Mouse (Mus musculus): Measurements from ENCODE around the gene Msto1. TPM values are rescaled to one million over a fixed set of nuclear protein-coding genes. Genes with fewer than 3 reads are reported as not detected.

The Msto1 gene
- polyA plus RNA-seq, 1 experiment from 2014 or later: 45.6 TPM

- WGBS: 92% methylated on average over 10 of the region's 10 CpGs
- Histone ChIP-seq H3K9ac (ENCODE audit: low read depth, low read length) (no peak overlapping the region), H3K27me3 (replicated peaks; ENCODE audit: control insufficient read depth, insufficient read depth, low read length) (no peaks in the 10 kb centered on the region), H3K36me3 (ENCODE audit: control insufficient read depth, insufficient read depth, low read length) (peaks cover 2% of the 10 kb centered on the region; the same call in 1 of the 2 replicates), H3K27ac (ENCODE audit: low read length) (no peak overlapping the region), H3K4me2 (ENCODE audit: low read depth, low read length) (no peak overlapping the region), H3K4me3 (ENCODE audit: low read length) (no peak overlapping the region), H3K9me3 (ENCODE audit: control insufficient read depth, low read length) (no peaks in the 10 kb centered on the region), H3K4me1 (ENCODE audit: control insufficient read depth, insufficient read depth, low read length) (peaks cover 2% of the 10 kb centered on the region; the same call in 1 of the 2 replicates)
- no peak for ATAC-seq
Measured at GRCm38 (mm10) chr3:88942316-88942880, 28.6 kb upstream of the Msto1 start.

GRCm38 (mm10) chr3:88939749-88940148 lies 25.9 kb upstream of the Msto1 start:
- Histone ChIP-seq H3K4me1 (ENCODE audit: control insufficient read depth, insufficient read depth, low read length) (no peaks in the 10 kb centered on the region), H3K4me3 (ENCODE audit: low read length) (no peak overlapping the region), H3K27ac (ENCODE audit: low read length) (no peak overlapping the region), H3K9ac (ENCODE audit: low read depth, low read length) (no peak overlapping the region), H3K27me3 (replicated peaks; ENCODE audit: control insufficient read depth, insufficient read depth, low read length) (no peaks in the 10 kb centered on the region), H3K9me3 (ENCODE audit: control insufficient read depth, low read length) (no peaks in the 10 kb centered on the region), H3K4me2 (ENCODE audit: low read depth, low read length) (no peak overlapping the region), H3K36me3 (ENCODE audit: control insufficient read depth, insufficient read depth, low read length) (peaks cover 2% of the 10 kb centered on the region; the same call in 1 of the 2 replicates)
- WGBS: 76% methylated on average over 3 of the region's 3 CpGs
- ATAC-seq: 0 out of 2 replicates have a peak, but pooled peaks have one; percentile 21

GRCm38 (mm10) chr3:88939071-88939470 lies 25.3 kb upstream of the Msto1 start:
- no peaks in the 10 kb centered on the region for H3K4me1 ChIP-seq (ENCODE audit: control insufficient read depth, insufficient read depth, low read length)
- no peak overlapping the region for H3K9ac ChIP-seq (ENCODE audit: low read depth, low read length)
- no peak overlapping the region for H3K4me2 ChIP-seq (ENCODE audit: low read depth, low read length)
- no peak overlapping the region for H3K4me3 ChIP-seq (ENCODE audit: low read length)
- ATAC-seq: no peak
- no peak overlapping the region for H3K27ac ChIP-seq (ENCODE audit: low read length)
- 92% methylated on average over 10 of the region's 10 CpGs for WGBS
- H3K36me3 ChIP-seq (ENCODE audit: control insufficient read depth, insufficient read depth, low read length): peaks cover 2% of the 10 kb centered on the region; the same call in 1 of the 2 replicates
- no peaks in the 10 kb centered on the region for H3K27me3 ChIP-seq (replicated peaks; ENCODE audit: control insufficient read depth, insufficient read depth, low read length)
- H3K9me3 ChIP-seq (ENCODE audit: control insufficient read depth, low read length): no peaks in the 10 kb centered on the region

- ATAC-seq: no peak
- no peaks in the 10 kb centered on the region for H3K9me3 ChIP-seq (ENCODE audit: control insufficient read depth, low read length)
- no peaks in the 10 kb centered on the region for H3K4me1 ChIP-seq (ENCODE audit: control insufficient read depth, insufficient read depth, low read length)
- H3K36me3 ChIP-seq (ENCODE audit: control insufficient read depth, insufficient read depth, low read length): peaks cover 9% of the 10 kb centered on the region
- no peak overlapping the region for H3K27ac ChIP-seq (ENCODE audit: low read length)
- H3K27me3 ChIP-seq (replicated peaks; ENCODE audit: control insufficient read depth, insufficient read depth, low read length): no peaks in the 10 kb centered on the region
- 90% methylated on average over 3 of the region's 3 CpGs for WGBS
- no peak overlapping the region for H3K9ac ChIP-seq (ENCODE audit: low read depth, low read length)
- no peak overlapping the region for H3K4me3 ChIP-seq (ENCODE audit: low read length)
- H3K4me2 ChIP-seq (ENCODE audit: low read depth, low read length): no peak overlapping the region
Measured at GRCm38 (mm10) chr3:88929501-88929900, 15.7 kb upstream of the Msto1 start.

GRCm38 (mm10) chr3:88925651-88926050 lies 11.9 kb upstream of the Msto1 start:
- Histone ChIP-seq H3K36me3 (ENCODE audit: control insufficient read depth, insufficient read depth, low read length) (peaks cover 20% of the 10 kb centered on the region), H3K4me1 (ENCODE audit: control insufficient read depth, insufficient read depth, low read length) (no peaks in the 10 kb centered on the region), H3K4me2 (ENCODE audit: low read depth, low read length) (no peak overlapping the region), H3K9ac (ENCODE audit: low read depth, low read length) (no peak overlapping the region), H3K4me3 (ENCODE audit: low read length) (no peak overlapping the region), H3K27ac (ENCODE audit: low read length) (no peak overlapping the region), H3K27me3 (replicated peaks; ENCODE audit: control insufficient read depth, insufficient read depth, low read length) (no peaks in the 10 kb centered on the region), H3K9me3 (ENCODE audit: control insufficient read depth, low read length) (no peaks in the 10 kb centered on the region)
- 88% methylated on average over 2 of the region's 2 CpGs for WGBS
- no peak for ATAC-seq

GRCm38 (mm10) chr3:88923989-88924591 lies 10.3 kb upstream of the Msto1 start:
- 88% methylated on average over 8 of the region's 8 CpGs for WGBS
- peaks cover 20% of the 10 kb centered on the region for H3K36me3 ChIP-seq (ENCODE audit: control insufficient read depth, insufficient read depth, low read length)
- no peak overlapping the region for H3K4me3 ChIP-seq (ENCODE audit: low read length)
- H3K4me1 ChIP-seq (ENCODE audit: control insufficient read depth, insufficient read depth, low read length): no peaks in the 10 kb centered on the region
- no peaks in the 10 kb centered on the region for H3K9me3 ChIP-seq (ENCODE audit: control insufficient read depth, low read length)
- H3K27me3 ChIP-seq (replicated peaks; ENCODE audit: control insufficient read depth, insufficient read depth, low read length): no peaks in the 10 kb centered on the region
- ATAC-seq: no peak
- no peak overlapping the region for H3K27ac ChIP-seq (ENCODE audit: low read length)
- H3K4me2 ChIP-seq (ENCODE audit: low read depth, low read length): no peak overlapping the region
- no peak overlapping the region for H3K9ac ChIP-seq (ENCODE audit: low read depth, low read length)

GRCm38 (mm10) chr3:88921411-88921810 lies 7.6 kb upstream of the Msto1 start:
- H3K9ac ChIP-seq (ENCODE audit: low read depth, low read length): no peak overlapping the region
- no peak overlapping the region for H3K27ac ChIP-seq (ENCODE audit: low read length)
- no peaks in the 10 kb centered on the region for H3K9me3 ChIP-seq (ENCODE audit: control insufficient read depth, low read length)
- 97% methylated on average over 9 of the region's 9 CpGs for WGBS
- no peak for ATAC-seq
- no peak overlapping the region for H3K4me3 ChIP-seq (ENCODE audit: low read length)
- no peaks in the 10 kb centered on the region for H3K4me1 ChIP-seq (ENCODE audit: control insufficient read depth, insufficient read depth, low read length)
- no peak overlapping the region for H3K4me2 ChIP-seq (ENCODE audit: low read depth, low read length)
- H3K27me3 ChIP-seq (replicated peaks; ENCODE audit: control insufficient read depth, insufficient read depth, low read length): no peaks in the 10 kb centered on the region
- H3K36me3 ChIP-seq (ENCODE audit: control insufficient read depth, insufficient read depth, low read length): peaks cover 11% of the 10 kb centered on the region

- Histone ChIP-seq H3K4me3 (ENCODE audit: low read length) (no peak overlapping the region), H3K4me1 (ENCODE audit: control insufficient read depth, insufficient read depth, low read length) (no peaks in the 10 kb centered on the region), H3K9me3 (ENCODE audit: control insufficient read depth, low read length) (no peaks in the 10 kb centered on the region), H3K27ac (ENCODE audit: low read length) (no peak overlapping the region), H3K4me2 (ENCODE audit: low read depth, low read length) (no peak overlapping the region), H3K9ac (ENCODE audit: low read depth, low read length) (no peak overlapping the region), H3K36me3 (ENCODE audit: control insufficient read depth, insufficient read depth, low read length) (peaks cover 11% of the 10 kb centered on the region), H3K27me3 (replicated peaks; ENCODE audit: control insufficient read depth, insufficient read depth, low read length) (no peaks in the 10 kb centered on the region)
- WGBS: 62% methylated on average over 13 of the region's 13 CpGs
- ATAC-seq: no peak
Measured at GRCm38 (mm10) chr3:88918981-88919380, 5.2 kb upstream of the Msto1 start.

- H3K27me3 ChIP-seq (replicated peaks; ENCODE audit: control insufficient read depth, insufficient read depth, low read length): no peaks in the 10 kb centered on the region
- peaks cover 12% of the 10 kb centered on the region; the same call in 1 of the 2 replicates for H3K36me3 ChIP-seq (ENCODE audit: control insufficient read depth, insufficient read depth, low read length)
- peak overlapping the region; percentile 72 for H3K4me3 ChIP-seq (ENCODE audit: low read length)
- 25% methylated on average over 8 of the region's 8 CpGs for WGBS
- ATAC-seq: peak; percentile 11; the same call in 1 of the 2 replicates
- H3K9me3 ChIP-seq (ENCODE audit: control insufficient read depth, low read length): no peaks in the 10 kb centered on the region
- H3K4me2 ChIP-seq (ENCODE audit: low read depth, low read length): peak overlapping the region; percentile 78
- H3K27ac ChIP-seq (ENCODE audit: low read length): peak overlapping the region; percentile 90
- peaks cover 6% of the 10 kb centered on the region for H3K4me1 ChIP-seq (ENCODE audit: control insufficient read depth, insufficient read depth, low read length)
- peak overlapping the region; percentile 82 for H3K9ac ChIP-seq (ENCODE audit: low read depth, low read length)
Measured at GRCm38 (mm10) chr3:88914384-88914810, 598 bp upstream of the Msto1 start.
